Mouse (Mus musculus) megakaryocyte, embryonic 14.5 days (primary cell): ENCODE measurements around the gene Slc11a1.
"Not testable (repeated sequence)": the region's sequence is repeated elsewhere in the genome, so short reads cannot be mapped to it uniquely, and the experiment has no call there.

Experiments
- FLI1 ChIP-seq: IDR thresholded peaks from 2 replicates; pipeline ENCODE4 v1.6.1; 2012; ENCODE audit warnings: low read length, inconsistent platforms, mixed read lengths
- GATA1 ChIP-seq: IDR thresholded peaks from 3 replicates; pipeline ENCODE4 v1.6.1; 2012; ENCODE audit warnings: mixed read lengths, low read length, inconsistent platforms, borderline replicate concordance

DNA sequence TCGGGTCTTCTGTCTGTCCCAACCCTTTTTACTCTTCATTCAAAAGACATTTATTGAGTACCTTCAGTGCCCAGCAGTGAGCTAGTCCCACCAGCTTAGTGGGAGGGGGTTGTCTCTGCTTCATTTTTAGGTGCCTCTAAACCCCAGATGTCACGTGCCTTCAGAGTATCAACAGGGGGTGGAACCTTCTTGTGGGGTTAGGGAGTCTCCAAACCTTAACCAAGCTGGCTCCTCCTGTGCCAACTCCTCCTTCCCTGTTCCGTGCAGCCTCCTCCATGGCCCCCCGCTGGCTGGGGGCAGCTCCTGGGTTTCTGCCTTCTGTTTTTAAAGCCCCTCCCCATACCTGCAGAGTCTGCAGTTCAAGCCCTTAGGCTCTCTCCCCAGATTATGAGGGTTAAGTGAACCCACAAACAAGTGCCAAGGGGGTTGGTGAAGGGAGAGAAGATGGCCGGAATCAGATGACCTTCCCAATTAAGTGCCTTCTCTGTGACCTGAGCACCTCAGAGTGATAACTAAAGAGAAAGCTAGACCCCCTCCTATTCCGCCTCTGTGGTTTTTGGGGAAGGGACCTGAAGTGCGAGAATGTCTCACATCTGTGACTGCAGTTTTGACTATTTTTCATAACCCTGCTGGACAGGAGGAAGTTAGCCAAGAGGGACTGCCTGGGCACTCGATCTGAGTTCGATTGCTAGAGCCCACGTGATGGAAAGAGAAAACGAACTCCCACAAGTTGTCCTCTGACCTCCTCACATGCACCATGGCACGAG lies 21.6 kb downstream of the Slc11a1 start:
- TF ChIP-seq GATA1, FLI1: not testable (repeated sequence)
